Mouse (Mus musculus): Measurements from ENCODE around the gene Troap. TPM values are rescaled to one million over a fixed set of nuclear protein-coding genes. Genes with fewer than 3 reads are reported as not detected.
A peak's percentile ranks its signal among the peaks of the same experiment; 100 is the strongest.

The Troap gene
- 24.3 and 25.8 TPM in 2 replicates for total RNA-seq (2012; rRNA removed)
- 10 to 100 TPM in 1 of 2 experiments, not detected in 1; 70.2 TPM for polyA plus RNA-seq (2012; ENCODE audit: insufficient read depth in 1 of 2, insufficient read length in 2 of 2, low read depth in 1 of 2, low replicate concordance in 2 of 2, missing spikeins in 1 of 2)

DNA sequence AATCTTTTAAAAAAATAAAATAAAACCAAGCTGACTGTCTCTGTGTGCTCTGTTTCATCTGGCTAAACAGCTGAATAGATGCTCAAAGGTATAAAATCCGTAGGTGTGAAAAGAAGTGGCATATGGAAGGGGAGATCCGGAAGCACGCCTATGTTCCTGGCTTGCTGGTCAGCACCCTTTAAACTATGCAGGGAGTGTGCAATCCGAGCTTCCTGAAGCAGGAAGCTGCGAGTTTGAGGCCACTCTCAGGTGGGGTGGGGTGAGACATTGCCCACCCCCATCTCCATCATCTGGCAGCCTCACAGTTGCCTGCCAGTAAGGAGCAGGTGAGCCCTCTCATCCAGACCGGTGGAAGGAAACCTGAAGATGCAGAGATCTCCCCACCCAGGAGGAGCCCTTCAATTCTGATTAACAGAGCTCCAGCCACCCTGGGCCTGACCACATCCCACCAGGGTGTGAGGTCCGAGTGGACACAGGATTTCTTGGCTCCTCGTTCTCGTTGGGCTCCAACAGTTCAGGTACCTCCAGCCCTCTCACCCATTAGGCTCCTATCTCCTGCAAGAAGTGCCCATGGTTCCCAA lies at the start of gene Troap:
Gene Troap, plus strand, starts transcription at position 557 of the 581 bp plus-strand sequence.
- no peak for DNase-seq (ENCODE audit: low read depth, low spot score)
- Histone ChIP-seq H3K36me3 (ENCODE audit: control insufficient read depth in 1 of 2, insufficient read depth in 2 of 2, low read length in 2 of 2) (peaks cover 0 to 8% of the 10 kb centered on the region in 2 experiments; a peak in 3 of 4 replicates), H3K9me3 (replicated peaks; ENCODE audit: insufficient read depth, low read length) (no peaks in the 10 kb centered on the region), H3K27ac (ENCODE audit: control insufficient read depth, low read depth, low read length) (peak within 1 kb of the TSS; percentile 84), H3K4me3 (ENCODE audit: control insufficient read depth in 1 of 2, insufficient read depth in 1 of 2, low read depth in 2 of 2, low read length in 2 of 2) (peak within 1 kb of the TSS; percentile 71 to 82), H3K9ac (ENCODE audit: control insufficient read depth, low read depth, low read length, poor library complexity, severe bottlenecking) (peak within 1 kb of the TSS; percentile 92), H3K27me3 (ENCODE audit: control insufficient read depth in 1 of 2, insufficient read depth in 2 of 2, low read length in 2 of 2) (peaks cover 0 to 1% of the 10 kb centered on the region in 2 experiments; a peak in 1 of 4 replicates), H3K79me2 (ENCODE audit: control insufficient read depth, insufficient read depth, low read length, poor library complexity) (peaks cover 20% of the 10 kb centered on the region), H3K4me1 (ENCODE audit: control insufficient read depth in 1 of 2, insufficient read depth in 2 of 2, low read length in 2 of 2) (peaks cover 2 to 5% of the 10 kb centered on the region in 2 experiments; a peak in 2 of 4 replicates)
- TF ChIP-seq RCOR1 (IDR thresholded peaks at IDR 0.05; ENCODE audit: low read depth, low read length) (no peak), GATA1 (IDR thresholded peaks at IDR 0.05; ENCODE audit: low read depth, low read length) (no peak), JUND (IDR thresholded peaks at IDR 0.05; ENCODE audit: low read depth, low read length) (no peak), E2F4 (IDR thresholded peaks at IDR 0.05; ENCODE audit: borderline replicate concordance, low read depth, low read length) (no peak), MXI1 (IDR thresholded peaks at IDR 0.05; ENCODE audit: low read depth, low read length) (no peak), ZMIZ1 (IDR thresholded peaks at IDR 0.05; ENCODE audit: low read depth, low read length) (no peak), POLR2AphosphoS5 (IDR thresholded peaks at IDR 0.05; ENCODE audit: borderline replicate concordance, low read depth, low read length) (no peak), KAT2A (conservative IDR thresholded peaks at IDR 0.05; ENCODE audit: low read depth, low read length) (no peak), GABPA (IDR thresholded peaks at IDR 0.05; ENCODE audit: low read depth, low read length) (no peak), MYC (IDR thresholded peaks at IDR 0.05; ENCODE audit: low read depth, low read length) (0 out of 2 replicates have a peak, but pooled peaks have one; percentile 27), BHLHE40 (IDR thresholded peaks at IDR 0.05; ENCODE audit: borderline replicate concordance, low read depth, low read length) (no peak), CTCF (IDR thresholded peaks at IDR 0.05 in 2 of 3, conservative IDR thresholded peaks at IDR 0.05 in 1 of 3; ENCODE audit: control insufficient read depth in 1 of 3, insufficient read depth in 1 of 3, low read depth in 2 of 3, low read length in 3 of 3, poor library complexity in 1 of 3, severe bottlenecking in 1 of 3) (peak in 1 of 3 experiments; percentile 26; a peak in 2 of 6 replicates), SMC3 (IDR thresholded peaks at IDR 0.05; ENCODE audit: low read depth, low read length) (no peak), POLR2A (IDR thresholded peaks at IDR 0.05; ENCODE audit: control insufficient read depth in 1 of 2, insufficient read depth in 1 of 2, low read depth in 1 of 2, low read length in 2 of 2, poor library complexity in 1 of 2) (no peak; a peak in 1 of 4 replicates)

DNA sequence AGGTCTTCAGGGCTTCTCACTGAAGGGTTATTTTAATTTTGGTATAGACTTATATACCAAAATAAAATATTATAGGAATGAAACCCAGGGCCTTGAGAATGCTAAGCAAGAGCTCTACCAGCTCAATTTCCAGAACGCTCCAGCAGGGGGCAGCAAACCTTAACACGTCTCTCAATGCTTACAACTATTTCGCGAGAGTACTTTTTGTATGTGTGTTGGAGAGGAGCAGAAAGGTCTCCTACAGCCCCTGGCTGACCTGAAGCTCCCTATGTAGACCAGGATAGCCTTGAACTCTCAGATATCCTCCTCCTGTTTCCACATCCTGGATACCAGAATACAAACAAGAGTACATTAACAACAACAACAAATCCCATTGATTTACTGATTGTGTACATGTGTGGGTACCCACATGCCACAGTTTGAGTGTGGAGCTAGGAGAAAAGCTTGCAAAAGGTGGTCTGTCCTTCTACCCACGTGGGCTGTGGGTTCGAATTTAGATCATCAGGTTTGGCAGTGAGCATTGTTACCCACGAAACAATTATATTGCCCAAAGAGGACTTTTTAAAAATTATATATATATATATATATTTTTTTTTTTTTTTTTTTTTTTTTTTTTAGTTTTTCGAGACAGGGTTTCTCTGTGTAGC lies 49.6 kb upstream of the Troap start:
- H3K9me3 ChIP-seq (replicated peaks; ENCODE audit: insufficient read depth, low read length) = no peaks in the 10 kb centered on the region
- H3K4me1 ChIP-seq (ENCODE audit: control insufficient read depth in 1 of 2, insufficient read depth in 2 of 2, low read length in 2 of 2) = peaks cover 3 to 5% of the 10 kb centered on the region in 2 experiments; a peak in 3 of 4 replicates
- H3K79me2 ChIP-seq (ENCODE audit: control insufficient read depth, insufficient read depth, low read length, poor library complexity) = peaks cover 2% of the 10 kb centered on the region; the same call in 1 of the 2 replicates
- peak; percentile 97 for DNase-seq (ENCODE audit: low read depth, low spot score)
- peak overlapping the region; percentile 8 to 44 for H3K4me3 ChIP-seq (ENCODE audit: control insufficient read depth in 1 of 2, insufficient read depth in 1 of 2, low read depth in 2 of 2, low read length in 2 of 2)
- peak overlapping the region; percentile 31 for H3K9ac ChIP-seq (ENCODE audit: control insufficient read depth, low read depth, low read length, poor library complexity, severe bottlenecking)
- H3K27ac ChIP-seq (ENCODE audit: control insufficient read depth, low read depth, low read length) = peak overlapping the region; percentile 15; the same call in 1 of the 2 replicates
- H3K27me3 ChIP-seq (ENCODE audit: control insufficient read depth in 1 of 2, insufficient read depth in 2 of 2, low read length in 2 of 2) = no peaks in the 10 kb centered on the region
- peaks cover 0 to 10% of the 10 kb centered on the region in 2 experiments; a peak in 2 of 4 replicates for H3K36me3 ChIP-seq (ENCODE audit: control insufficient read depth in 1 of 2, insufficient read depth in 2 of 2, low read length in 2 of 2)
- TF ChIP-seq POLR2AphosphoS5 (IDR thresholded peaks at IDR 0.05; ENCODE audit: borderline replicate concordance, low read depth, low read length) = no peak
- TF ChIP-seq USF1 (IDR thresholded peaks at IDR 0.05; ENCODE audit: low read depth, low read length) = 0 out of 2 replicates have a peak, but pooled peaks have one; percentile 5
- TF ChIP-seq ZC3H11A (IDR thresholded peaks at IDR 0.05; ENCODE audit: low read depth, low read length) = peak; percentile 54; the same call in 1 of the 2 replicates
- no peak for TF ChIP-seq NRF1 (IDR thresholded peaks at IDR 0.05; ENCODE audit: insufficient read depth, low read depth, low read length, poor library complexity, severe bottlenecking)
- no peak for TF ChIP-seq TCF12 (IDR thresholded peaks at IDR 0.05; ENCODE audit: low read depth, low read length)
- TF ChIP-seq CHD2 (IDR thresholded peaks at IDR 0.05; ENCODE audit: low read length) = no peak
- peak; percentile 82 for TF ChIP-seq MXI1 (IDR thresholded peaks at IDR 0.05; ENCODE audit: low read depth, low read length)
- no peak for TF ChIP-seq KAT2A (conservative IDR thresholded peaks at IDR 0.05; ENCODE audit: low read depth, low read length)
- no peak for TF ChIP-seq MAFK (IDR thresholded peaks at IDR 0.05; ENCODE audit: borderline replicate concordance, low read depth, low read length)
- peak in 1 of 2 experiments; percentile 46; a peak in 1 of 4 replicates for TF ChIP-seq POLR2A (IDR thresholded peaks at IDR 0.05; ENCODE audit: control insufficient read depth in 1 of 2, insufficient read depth in 1 of 2, low read depth in 1 of 2, low read length in 2 of 2, poor library complexity in 1 of 2)
- peak; percentile 82 for TF ChIP-seq ZNF384 (IDR thresholded peaks at IDR 0.05; ENCODE audit: low read depth, low read length)
- no peak for TF ChIP-seq MYB (IDR thresholded peaks at IDR 0.05; ENCODE audit: low read depth, low read length)
- TF ChIP-seq USF2 (IDR thresholded peaks at IDR 0.05; ENCODE audit: borderline replicate concordance in 1 of 2, insufficient read depth in 1 of 2, low read depth in 1 of 2, low read length in 2 of 2) = no peak
- no peak for TF ChIP-seq CHD1 (IDR thresholded peaks at IDR 0.05; ENCODE audit: low read depth, low read length)
- TF ChIP-seq E2F4 (IDR thresholded peaks at IDR 0.05; ENCODE audit: borderline replicate concordance, low read depth, low read length) = no peak
- no peak; the same call in 1 of the 2 replicates for TF ChIP-seq NELFE (IDR thresholded peaks at IDR 0.05; ENCODE audit: low read depth, low read length)
- TF ChIP-seq RAD21 (IDR thresholded peaks at IDR 0.05; ENCODE audit: low read depth, low read length) = peak; percentile 78
- no peak for TF ChIP-seq TAL1 (IDR thresholded peaks at IDR 0.05; ENCODE audit: low read length)
- TF ChIP-seq GATA1 (IDR thresholded peaks at IDR 0.05; ENCODE audit: low read depth, low read length) = no peak

All from MEL (cell line).